Mouse (Mus musculus) left cerebral cortex, adult 11 months (tissue): ENCODE measurements at regions not wholly inside any gene's neighbourhood (a gene's known extent, or its start where the extent isn't known, plus 50 kb on each side); places are given as distances from the start of the nearest gene placed in this dataset.

Experiments
- DNase-seq: peaks from one replicate; pipeline ENCODE4 v3.0.0; 2022; ENCODE audit warnings: low spot score

DNA sequence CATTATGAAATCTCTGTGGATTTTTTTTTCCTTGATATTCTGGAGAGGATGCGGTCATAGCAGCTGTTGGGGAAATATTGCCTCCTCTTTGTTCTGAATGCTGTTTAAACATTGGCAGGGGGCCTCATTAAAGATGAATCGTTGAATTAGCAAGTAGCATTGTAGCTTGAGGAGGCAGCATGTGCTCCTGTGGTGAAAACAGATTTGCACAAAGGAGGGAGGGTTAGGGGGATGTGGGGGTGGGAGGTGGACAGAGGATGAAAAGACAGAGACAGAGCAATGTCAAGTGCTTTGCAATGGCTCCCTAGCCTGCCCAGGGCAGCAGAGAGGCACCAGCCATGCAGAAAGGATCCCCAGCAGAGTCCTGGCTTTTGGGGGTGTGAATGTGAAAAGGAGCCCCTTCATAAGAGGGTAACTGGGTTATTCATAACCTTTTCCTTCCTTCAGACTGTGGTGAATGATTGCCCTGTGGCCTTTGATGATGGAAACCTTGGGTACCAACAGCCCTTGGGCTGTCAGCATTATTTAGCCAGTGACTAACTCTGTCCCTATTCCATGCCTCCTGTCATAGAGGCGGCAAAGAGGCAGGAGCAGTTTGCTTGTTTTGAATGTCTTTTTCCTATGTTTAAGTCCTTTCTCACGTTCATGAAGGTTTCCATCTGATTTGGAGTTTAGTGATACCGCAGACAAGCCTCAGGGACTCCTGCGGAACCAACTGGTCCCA lies 1541.6 kb upstream of the Gulo start:
- DNase-seq = no peak

DNA sequence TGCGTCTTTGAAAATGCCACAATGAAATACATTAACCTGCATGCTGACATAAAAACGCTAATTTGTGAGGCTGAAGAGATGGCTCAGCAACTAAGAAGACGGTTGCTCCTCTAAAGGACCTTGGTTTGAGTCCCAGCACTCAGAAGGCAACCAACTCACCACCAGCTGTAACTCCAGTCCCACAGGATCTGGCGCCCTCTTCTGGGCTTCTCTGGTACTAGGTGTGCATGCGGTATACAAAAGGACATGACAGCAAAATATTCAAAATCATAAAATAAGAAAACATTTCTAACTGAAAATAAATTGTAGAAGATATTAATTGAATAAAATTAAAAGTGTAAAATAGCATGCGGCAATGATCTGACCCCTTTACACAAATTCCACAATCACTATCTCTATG lies 1539.7 kb upstream of the Gulo start:
- DNase-seq = no peak

DNA sequence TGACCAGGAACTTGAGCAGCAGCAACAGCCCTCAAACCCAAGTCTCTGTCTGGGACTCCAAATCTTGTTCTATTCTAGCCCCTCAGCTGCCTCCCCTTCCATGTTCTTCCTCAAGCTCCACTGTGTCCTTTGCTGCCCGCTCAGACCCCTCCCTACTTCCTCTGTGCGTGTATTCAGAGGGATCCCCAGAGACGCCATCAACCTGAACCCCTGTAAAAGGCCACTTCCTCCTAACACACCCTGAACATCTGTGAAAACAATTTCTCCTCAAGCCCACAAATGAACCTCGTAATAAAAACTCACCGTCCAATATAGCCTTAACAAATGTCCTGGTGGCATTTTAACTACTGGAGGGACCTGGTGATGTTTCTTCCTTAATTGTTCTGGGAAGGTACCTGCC lies 1536.0 kb upstream of the Gulo start:
- DNase-seq = no peak

DNA sequence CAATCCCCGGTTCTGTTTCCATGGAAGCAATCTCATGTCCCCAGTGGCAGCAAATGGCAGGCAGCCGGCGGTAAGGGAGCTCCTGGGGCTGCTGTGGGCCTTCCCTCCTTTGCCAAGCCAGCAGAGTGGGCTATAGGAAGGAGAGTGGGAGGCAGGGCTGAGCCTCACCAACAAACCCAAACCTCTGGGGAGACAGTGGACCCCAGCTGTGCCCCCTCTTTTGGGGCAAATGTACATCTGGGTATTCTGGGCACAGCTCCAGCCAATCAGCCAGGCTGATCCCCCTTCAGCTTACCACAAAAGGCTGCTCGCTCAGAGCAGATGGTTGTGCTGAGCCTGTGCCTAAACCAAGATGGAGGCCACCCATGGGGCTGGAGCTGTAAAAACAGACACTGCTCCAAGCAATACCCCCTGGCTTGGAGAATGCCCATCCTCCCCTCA lies 1532.3 kb upstream of the Gulo start:
- no peak for DNase-seq

DNA sequence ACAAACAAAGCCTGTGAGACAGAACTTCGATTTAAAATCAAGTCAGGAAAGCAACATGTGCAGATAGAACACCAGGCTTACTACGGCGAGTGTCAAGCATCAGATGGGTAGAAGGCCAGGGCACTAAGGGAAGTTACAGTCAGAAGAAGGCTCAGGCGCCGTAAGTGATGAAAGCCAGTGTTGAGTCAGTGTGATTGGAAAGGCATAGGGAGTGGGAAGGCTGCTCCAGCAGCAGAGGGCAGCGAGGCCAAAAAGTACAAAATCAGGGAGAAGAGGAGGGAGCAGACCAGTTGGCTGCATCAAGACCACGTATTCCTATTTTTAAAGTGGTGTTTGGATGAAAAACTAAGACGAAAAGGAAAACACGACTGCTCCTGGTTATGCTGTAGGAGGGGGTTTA lies 1529.7 kb upstream of the Gulo start:
- DNase-seq = no peak

DNA sequence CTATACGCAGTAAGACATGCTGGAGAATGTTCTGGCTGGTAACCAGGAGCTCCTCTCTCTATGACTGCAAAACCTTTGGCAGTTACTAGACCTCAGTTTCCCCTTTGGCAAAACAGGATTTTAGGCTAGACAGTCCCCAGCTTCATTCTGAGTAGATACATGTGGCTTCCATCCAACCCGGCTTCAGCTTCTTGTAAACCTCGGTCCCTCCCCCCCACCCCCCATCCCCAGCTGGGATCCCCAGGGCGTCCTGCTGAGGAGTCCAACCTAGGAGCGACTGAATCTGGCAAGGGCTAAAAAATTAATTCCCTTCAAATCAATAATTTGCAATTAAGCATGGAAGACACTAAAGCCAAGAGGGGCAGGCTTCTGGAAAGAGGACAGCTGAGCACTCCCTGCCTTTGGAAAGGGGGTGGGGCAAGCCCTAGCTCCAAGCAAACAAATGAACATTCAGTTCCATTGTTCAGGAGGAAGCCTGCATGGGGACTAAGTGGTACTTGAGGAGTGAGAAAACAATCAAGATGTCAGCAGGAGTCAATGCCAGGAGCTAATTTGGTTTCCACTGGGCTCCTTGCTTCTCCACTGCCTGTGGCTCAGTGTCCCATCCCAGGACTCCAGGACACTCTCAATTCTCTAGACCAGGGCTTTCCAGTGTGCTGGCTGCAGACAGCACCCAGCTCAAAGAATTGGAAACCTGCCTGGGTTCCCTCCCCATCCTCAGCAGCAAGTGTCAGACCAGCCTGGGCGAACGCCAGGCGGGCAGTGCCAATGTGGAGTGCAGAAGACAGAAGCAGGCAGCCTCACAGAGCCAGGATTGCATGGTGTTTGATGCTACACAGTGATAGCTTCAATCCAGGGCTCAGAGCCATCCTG lies 1528.0 kb upstream of the Gulo start:
- DNase-seq = peak; percentile 18

DNA sequence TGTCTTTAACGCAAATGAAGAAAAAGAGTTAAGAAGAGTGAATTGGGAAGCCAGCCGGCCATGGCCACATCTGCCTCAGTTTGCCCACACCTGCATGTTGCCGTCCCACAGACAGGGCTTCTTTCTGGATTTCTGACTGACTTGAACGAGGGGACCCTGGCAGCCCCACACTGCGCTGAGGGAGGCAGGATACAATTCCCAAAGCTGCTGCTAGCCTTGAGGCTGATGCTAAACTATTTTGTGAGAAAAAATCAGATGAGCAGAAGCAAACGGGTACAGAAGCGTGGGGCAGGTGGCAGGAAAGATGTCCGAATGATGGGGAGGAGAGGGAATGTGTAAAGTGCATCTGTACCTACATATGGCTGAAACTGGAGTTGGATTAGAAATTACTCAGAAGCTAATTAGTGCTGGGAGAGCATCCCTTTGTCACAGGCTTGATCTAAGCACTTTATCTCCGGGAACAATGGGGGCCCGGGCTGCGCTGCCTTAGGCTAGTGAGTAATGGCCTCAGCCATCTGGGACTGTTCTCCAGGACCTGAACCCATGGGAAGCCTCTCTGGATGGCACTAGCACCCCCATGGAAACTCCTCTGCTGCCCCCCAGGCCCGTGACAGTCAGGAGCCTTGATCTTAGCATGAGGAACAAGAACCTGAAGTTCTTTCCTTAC lies 1497.9 kb upstream of the Gulo start:
- DNase-seq = no peak

DNA sequence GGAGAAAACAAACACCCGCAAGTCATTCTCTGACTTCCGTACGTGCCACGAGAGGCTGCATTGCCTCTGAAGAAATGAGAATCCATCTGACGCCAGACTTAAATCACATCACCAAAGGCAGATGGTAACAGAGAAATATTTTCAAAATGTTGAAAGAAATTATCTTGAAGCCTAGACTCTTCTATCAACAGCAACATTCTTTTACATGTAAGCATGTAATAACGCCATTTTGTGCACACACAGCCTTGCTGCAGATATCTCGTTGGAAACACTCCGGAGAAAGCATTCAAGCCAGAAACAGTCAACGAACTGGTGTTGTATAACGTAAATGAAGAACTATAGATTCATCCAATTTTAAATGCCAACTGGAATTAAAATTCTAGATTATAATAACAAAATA lies 1483.1 kb upstream of the Gulo start:
- DNase-seq = no peak

DNA sequence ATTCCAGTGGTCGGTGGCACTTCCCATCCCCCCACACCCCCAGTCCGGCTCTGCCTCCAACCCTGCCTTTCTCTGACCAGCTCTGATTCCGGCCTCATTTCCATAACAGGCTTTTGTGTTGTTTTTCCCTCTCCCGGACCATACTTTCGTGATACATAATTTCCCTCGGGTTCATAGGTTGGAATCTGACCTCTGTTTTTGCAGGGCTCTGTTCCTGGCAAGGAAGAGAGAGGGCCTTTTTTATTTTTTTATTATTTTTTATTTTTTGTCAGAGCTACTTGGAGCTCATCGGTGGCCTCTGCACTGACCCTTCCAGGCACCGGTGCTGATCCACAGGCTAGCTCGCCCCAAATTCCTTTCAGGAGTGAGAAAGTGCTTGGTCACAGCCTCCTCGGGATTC lies 1477.7 kb upstream of the Gulo start:
- DNase-seq = no peak

DNA sequence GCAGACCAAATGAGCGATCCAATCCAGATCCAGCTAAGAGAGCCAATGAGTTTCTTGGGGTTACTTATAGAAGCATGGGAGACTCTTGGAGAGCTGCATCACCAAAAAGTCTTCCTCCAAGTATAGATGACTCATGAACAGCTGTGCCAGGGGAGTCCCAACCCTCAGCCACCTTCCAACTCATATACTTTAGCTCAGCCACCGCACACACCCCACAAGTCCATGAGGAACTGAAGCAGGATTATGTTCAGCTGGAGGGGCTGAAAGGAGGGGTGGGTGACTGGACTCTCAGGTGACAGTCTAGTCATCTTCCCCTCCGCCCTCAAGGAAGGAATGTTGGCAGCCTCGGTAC lies 1476.4 kb upstream of the Gulo start:
- DNase-seq = no peak

DNA sequence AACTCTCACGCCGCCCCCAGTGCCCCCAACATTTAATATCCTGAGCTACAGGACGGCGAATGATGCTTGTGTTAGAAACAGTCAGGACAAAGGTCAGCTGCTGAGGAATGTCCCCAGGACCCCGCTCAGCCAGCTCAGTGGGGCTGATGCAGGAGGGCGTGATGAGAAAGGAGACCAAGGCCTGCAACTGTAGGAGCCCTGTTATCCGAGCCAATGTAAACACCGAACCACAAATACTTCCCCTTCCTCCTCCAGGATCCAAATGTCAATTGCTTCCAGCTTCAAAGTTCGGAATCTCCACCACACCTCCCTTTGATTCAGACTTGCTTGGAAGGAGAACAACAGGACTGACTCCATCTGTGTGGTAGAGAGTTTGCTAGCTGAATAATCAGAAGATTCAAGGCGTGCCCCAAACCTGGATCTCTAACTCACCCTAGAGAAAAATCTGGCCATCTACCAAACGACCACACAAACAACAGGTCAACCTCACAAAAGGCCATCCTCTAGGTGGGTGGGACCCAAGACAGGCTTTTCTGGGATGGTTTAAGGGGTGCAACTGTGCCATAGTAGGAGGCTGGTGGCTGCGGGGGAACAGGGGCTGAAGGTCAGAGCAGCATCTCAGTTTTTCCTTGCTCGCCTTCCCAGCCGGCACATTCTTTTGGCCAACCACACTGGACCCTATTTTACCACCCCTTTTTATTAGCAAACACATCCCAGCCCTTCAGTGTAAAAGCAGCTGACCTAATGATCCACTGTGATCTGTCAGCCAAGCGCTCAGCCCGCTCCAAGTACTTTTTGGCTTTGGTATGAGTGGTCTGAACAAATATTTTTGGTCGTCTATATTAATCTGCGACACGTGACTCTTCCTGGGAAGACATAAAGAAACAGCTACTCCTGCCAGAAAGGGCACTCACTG lies 1475.8 kb upstream of the Gulo start:
- DNase-seq = no peak
